Comparison of ENCODE assay signal across 17 mouse cellular contexts in the genomic region with DNA sequence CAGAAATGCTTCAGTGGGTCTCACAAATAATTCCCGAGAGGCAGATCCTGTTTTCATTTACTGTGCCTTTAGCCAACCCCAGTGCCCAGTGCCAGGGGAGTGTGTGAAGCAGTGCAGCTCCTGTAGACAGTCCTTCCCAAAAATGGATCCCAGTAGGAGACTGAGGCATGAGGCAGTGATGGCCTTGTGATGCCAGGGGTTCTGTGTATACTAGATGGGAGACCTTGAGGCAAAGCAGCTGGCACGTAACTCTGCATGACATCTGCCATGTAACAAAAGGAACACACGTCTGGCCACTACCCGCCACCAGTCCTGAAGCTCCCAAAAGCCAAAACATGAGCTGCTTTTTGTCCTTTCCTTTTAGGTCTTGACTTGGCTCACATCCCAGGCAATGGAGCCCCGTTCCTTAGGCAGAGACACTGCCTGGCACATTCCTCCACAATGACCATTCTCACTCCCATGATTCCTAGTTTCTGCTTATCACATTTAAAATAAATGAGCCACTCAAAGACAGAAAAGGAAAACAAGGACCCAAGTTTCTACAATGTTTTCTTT. TPM values are rescaled to one million over a fixed set of nuclear protein-coding genes. Genes with fewer than 3 reads are reported as not detected.
DNase-seq lines count a peak whose midpoint lies in the region; ATAC-seq lines count a peak whose summit lies in the region.
"Had no signal": no experiment of that assay in that cellular context is flagged by ENCODE, and none has a peak within 500 bp of the region (broad histone marks: within the 10 kb centered on the region; RNA-seq: fewer than 3 reads in every experiment).

No protein-coding gene starts in this region.

- H3K27ac ChIP-seq in heart, embryonic 11.5 days (ENCODE audit: low read depth, low read length), result peak overlapping the region; percentile 47; the same call in 1 of the 2 replicates
- H3K27ac ChIP-seq in heart, embryonic 10.5 days, result no peak overlapping the region
- peak overlapping the region; percentile 12; the same call in 1 of the 2 replicates for H3K27ac ChIP-seq in hindbrain, embryonic 13.5 days
- no peak overlapping the region for H3K27ac ChIP-seq in hindbrain, embryonic 14.5 days
- peak overlapping the region; percentile 23; the same call in 1 of the 2 replicates for H3K27ac ChIP-seq in neural tube, embryonic 15.5 days (replicated peaks)
- H3K27ac ChIP-seq: embryonic facial prominence, embryonic 10.5 days; intestine, embryonic 15.5 days; kidney, postnatal 0 days; limb, embryonic 13.5 days; liver, embryonic 15.5 days had no signal

- H3K4me2 ChIP-seq in heart, embryonic 11.5 days, result no peak overlapping the region
- H3K4me2 ChIP-seq in hindbrain, embryonic 13.5 days, result no peak overlapping the region
- H3K4me2 ChIP-seq in hindbrain, embryonic 14.5 days (replicated peaks), result no peak overlapping the region
- H3K4me2 ChIP-seq in neural tube, embryonic 15.5 days, result no peak overlapping the region
- H3K4me2 ChIP-seq: intestine, embryonic 15.5 days; limb, embryonic 13.5 days; liver, embryonic 15.5 days had no signal

- H3K4me1 ChIP-seq in heart, embryonic 11.5 days (ENCODE audit: control insufficient read depth, insufficient read depth, low read length), result 0 out of 2 replicates have a peak, but pooled peaks cover 4% of the 10 kb centered on the region
- H3K4me1 ChIP-seq in heart, embryonic 10.5 days, result no peaks in the 10 kb centered on the region
- H3K4me1 ChIP-seq in hindbrain, embryonic 13.5 days (replicated peaks), result no peaks in the 10 kb centered on the region
- no peaks in the 10 kb centered on the region for H3K4me1 ChIP-seq in hindbrain, embryonic 14.5 days (replicated peaks; ENCODE audit: control insufficient read depth, insufficient read depth, low read length)
- H3K4me1 ChIP-seq in neural tube, embryonic 15.5 days, result 0 out of 2 replicates have a peak, but pooled peaks cover 7% of the 10 kb centered on the region
- H3K4me1 ChIP-seq: embryonic facial prominence, embryonic 10.5 days; intestine, embryonic 15.5 days; limb, embryonic 13.5 days had no signal

- peaks cover 6% of the 10 kb centered on the region for H3K36me3 ChIP-seq in heart, embryonic 11.5 days (ENCODE audit: control insufficient read depth, insufficient read depth, low read length)
- H3K36me3 ChIP-seq in heart, embryonic 10.5 days, result peaks cover 17% of the 10 kb centered on the region
- H3K36me3 ChIP-seq in hindbrain, embryonic 13.5 days, result peaks cover 12% of the 10 kb centered on the region
- 0 out of 2 replicates have a peak, but pooled peaks cover 6% of the 10 kb centered on the region for H3K36me3 ChIP-seq in hindbrain, embryonic 14.5 days (replicated peaks; ENCODE audit: control insufficient read depth, insufficient read depth)
- 0 out of 2 replicates have a peak, but pooled peaks cover 7% of the 10 kb centered on the region for H3K36me3 ChIP-seq in neural tube, embryonic 15.5 days
- H3K36me3 ChIP-seq: intestine, embryonic 15.5 days; limb, embryonic 13.5 days had no signal

- no peak overlapping the region for H3K9ac ChIP-seq in heart, embryonic 11.5 days (ENCODE audit: low read depth, low read length)
- H3K9ac ChIP-seq in hindbrain, embryonic 13.5 days, result no peak overlapping the region
- H3K9ac ChIP-seq in hindbrain, embryonic 14.5 days, result no peak overlapping the region
- no peak overlapping the region for H3K9ac ChIP-seq in neural tube, embryonic 15.5 days (replicated peaks)
- H3K9ac ChIP-seq: forebrain, postnatal 0 days; intestine, embryonic 15.5 days; limb, embryonic 13.5 days; liver, embryonic 15.5 days had no signal

- no peak for ATAC-seq in heart, embryonic 11.5 days (replicated peaks; ENCODE audit: insufficient number of reproducible peaks, low FRiP score, low TSS enrichment)
- ATAC-seq in hindbrain, embryonic 13.5 days (ENCODE audit: low FRiP score), result no peak
- no peak for ATAC-seq in hindbrain, embryonic 14.5 days (ENCODE audit: low FRiP score)
- ATAC-seq in neural tube, embryonic 15.5 days (ENCODE audit: low FRiP score), result no peak
- ATAC-seq: forebrain, postnatal 0 days; intestine, embryonic 15.5 days had no signal

- no peaks in the 10 kb centered on the region for H3K27me3 ChIP-seq in heart, embryonic 11.5 days (ENCODE audit: control insufficient read depth, insufficient read depth, low read length)
- H3K27me3 ChIP-seq in heart, embryonic 10.5 days (ENCODE audit: insufficient read depth, poor library complexity, severe bottlenecking), result no peaks in the 10 kb centered on the region
- H3K27me3 ChIP-seq in hindbrain, embryonic 13.5 days, result no peaks in the 10 kb centered on the region
- H3K27me3 ChIP-seq in hindbrain, embryonic 14.5 days (ENCODE audit: control insufficient read depth, insufficient read depth, low read length), result no peaks in the 10 kb centered on the region
- no peaks in the 10 kb centered on the region for H3K27me3 ChIP-seq in neural tube, embryonic 15.5 days (replicated peaks)
- H3K27me3 ChIP-seq: intestine, embryonic 15.5 days; limb, embryonic 13.5 days; liver, embryonic 15.5 days had no signal

- no peak for DNase-seq in heart, embryonic 10.5 days (ENCODE audit: low spot score)
- no peak for DNase-seq in hindbrain, embryonic 14.5 days (ENCODE audit: low spot score)
- DNase-seq in neural tube, embryonic 10.5 days (ENCODE audit: extremely low spot score, low spot score), result no peak
- DNase-seq in adrenal gland, postnatal 36 days, result peak; percentile 43 to 62
- DNase-seq in urinary bladder, postnatal 14 days (ENCODE audit: low spot score), result no peak
- DNase-seq: cerebellum, postnatal 36 days; forebrain, postnatal 0 days; thymus, postnatal 36 days had no signal

- WGBS in heart, embryonic 11.5 days (ENCODE audit: insufficient replicate concordance), result 60% methylated on average over 5 of the region's 5 CpGs
- 69% methylated on average over 5 of the region's 5 CpGs for WGBS in heart, embryonic 10.5 days
- WGBS in hindbrain, embryonic 13.5 days, result 68% methylated on average over 5 of the region's 5 CpGs
- WGBS in hindbrain, embryonic 14.5 days, result 59% methylated on average over 5 of the region's 5 CpGs
- WGBS in neural tube, embryonic 15.5 days, result 57% methylated on average over 5 of the region's 5 CpGs

- H3K4me3 ChIP-seq in heart, embryonic 11.5 days (ENCODE audit: low read depth, low read length), result no peak overlapping the region
- H3K4me3 ChIP-seq in heart, embryonic 10.5 days, result no peak overlapping the region
- no peak overlapping the region for H3K4me3 ChIP-seq in hindbrain, embryonic 13.5 days
- H3K4me3 ChIP-seq in hindbrain, embryonic 14.5 days (replicated peaks; ENCODE audit: low read length), result no peak overlapping the region
- H3K4me3 ChIP-seq in neural tube, embryonic 15.5 days (replicated peaks), result no peak overlapping the region
- H3K4me3 ChIP-seq: embryonic facial prominence, embryonic 10.5 days; erythroblast, embryonic 14.5 days; intestine, embryonic 15.5 days; limb, embryonic 13.5 days; liver, embryonic 15.5 days had no signal

- H3K9me3 ChIP-seq in heart, embryonic 11.5 days (replicated peaks; ENCODE audit: control insufficient read depth, low read length), result no peaks in the 10 kb centered on the region
- no peaks in the 10 kb centered on the region for H3K9me3 ChIP-seq in heart, embryonic 10.5 days
- H3K9me3 ChIP-seq in hindbrain, embryonic 13.5 days, result no peaks in the 10 kb centered on the region
- H3K9me3 ChIP-seq in hindbrain, embryonic 14.5 days (ENCODE audit: control insufficient read depth, low read length), result no peaks in the 10 kb centered on the region
- H3K9me3 ChIP-seq in neural tube, embryonic 15.5 days (replicated peaks), result no peaks in the 10 kb centered on the region
- H3K9me3 ChIP-seq: embryonic facial prominence, embryonic 10.5 days; intestine, embryonic 15.5 days; limb, embryonic 13.5 days; liver, embryonic 15.5 days had no signal

RNA-seq across cellular contexts. Expression of gene Lime1, which starts 17.4 kb away (rescaled TPM):
- 11.2 and 13.8 TPM in 2 replicates for polyA plus RNA-seq in heart, embryonic 11.5 days (2014; fragmentation: Nextera tagmentation; extraction: Ambion mirVana)
- polyA plus RNA-seq in heart, embryonic 10.5 days (2016; fragmentation: Nextera tagmentation; extraction: Ambion mirVana), result 16.5 and 20.5 TPM in 2 replicates
- 43.7 and 45.0 TPM in 2 replicates for polyA plus RNA-seq in hindbrain, embryonic 13.5 days (2015; fragmentation: Nextera tagmentation; extraction: Ambion mirVana)
- polyA plus RNA-seq in hindbrain, embryonic 14.5 days (2014; fragmentation: Nextera tagmentation; extraction: Ambion mirVana), result 39.7 and 47.4 TPM in 2 replicates
- 44.8 and 52.5 TPM in 2 replicates for polyA plus RNA-seq in neural tube, embryonic 15.5 days (2015; fragmentation: Nextera tagmentation; extraction: Ambion mirVana)
- total RNA-seq in adrenal gland, postnatal 36 days (2021), result 10 to 100 TPM; 13.4 to 18.1 TPM

RNA-seq across cellular contexts. Expression of gene Arfrp1, which starts 32.1 kb away (rescaled TPM):
- polyA plus RNA-seq in heart, embryonic 11.5 days (2014; fragmentation: Nextera tagmentation; extraction: Ambion mirVana), result 36.3 and 47.5 TPM in 2 replicates
- polyA plus RNA-seq in heart, embryonic 10.5 days (2016; fragmentation: Nextera tagmentation; extraction: Ambion mirVana), result 64.1 and 65.6 TPM in 2 replicates
- 87.8 and 88.4 TPM in 2 replicates for polyA plus RNA-seq in hindbrain, embryonic 13.5 days (2015; fragmentation: Nextera tagmentation; extraction: Ambion mirVana)
- polyA plus RNA-seq in hindbrain, embryonic 14.5 days (2014; fragmentation: Nextera tagmentation; extraction: Ambion mirVana), result 62.3 and 63.3 TPM in 2 replicates
- 83.5 and 83.7 TPM in 2 replicates for polyA plus RNA-seq in neural tube, embryonic 15.5 days (2015; fragmentation: Nextera tagmentation; extraction: Ambion mirVana)
- total RNA-seq in adrenal gland, postnatal 36 days (2021), result 10 to 100 TPM; 38.9 to 45.5 TPM

RNA-seq across cellular contexts. Expression of gene Zgpat, which starts 32.6 kb away (rescaled TPM):
- 21.7 and 27.3 TPM in 2 replicates for polyA plus RNA-seq in heart, embryonic 11.5 days (2014; fragmentation: Nextera tagmentation; extraction: Ambion mirVana)
- polyA plus RNA-seq in heart, embryonic 10.5 days (2016; fragmentation: Nextera tagmentation; extraction: Ambion mirVana), result 36.9 and 38.0 TPM in 2 replicates
- polyA plus RNA-seq in hindbrain, embryonic 13.5 days (2015; fragmentation: Nextera tagmentation; extraction: Ambion mirVana), result 69.2 and 69.8 TPM in 2 replicates
- 66.7 and 67.6 TPM in 2 replicates for polyA plus RNA-seq in hindbrain, embryonic 14.5 days (2014; fragmentation: Nextera tagmentation; extraction: Ambion mirVana)
- 71.1 and 81.9 TPM in 2 replicates for polyA plus RNA-seq in neural tube, embryonic 15.5 days (2015; fragmentation: Nextera tagmentation; extraction: Ambion mirVana)
- 10 to 100 TPM; 34.8 to 47.3 TPM for total RNA-seq in adrenal gland, postnatal 36 days (2021)

Comparison
In these comparisons a context has a peak if more than half of its experiments do, and no peak if none do; other contexts are left out.
1. H3K27ac ChIP-seq: peak in heart, embryonic 11.5 days (single experiment), hindbrain, embryonic 13.5 days (single experiment) and neural tube, embryonic 15.5 days (single experiment); none in heart, embryonic 10.5 days (single experiment) and hindbrain, embryonic 14.5 days (single experiment).
2. DNase-seq: peak in adrenal gland, postnatal 36 days (2 of 2); none in heart, embryonic 10.5 days (single experiment), hindbrain, embryonic 14.5 days (single experiment), neural tube, embryonic 10.5 days (single experiment) and urinary bladder, postnatal 14 days (single experiment).